9 mouse cellular contexts compared by ENCODE assay signal in the genomic region with DNA sequence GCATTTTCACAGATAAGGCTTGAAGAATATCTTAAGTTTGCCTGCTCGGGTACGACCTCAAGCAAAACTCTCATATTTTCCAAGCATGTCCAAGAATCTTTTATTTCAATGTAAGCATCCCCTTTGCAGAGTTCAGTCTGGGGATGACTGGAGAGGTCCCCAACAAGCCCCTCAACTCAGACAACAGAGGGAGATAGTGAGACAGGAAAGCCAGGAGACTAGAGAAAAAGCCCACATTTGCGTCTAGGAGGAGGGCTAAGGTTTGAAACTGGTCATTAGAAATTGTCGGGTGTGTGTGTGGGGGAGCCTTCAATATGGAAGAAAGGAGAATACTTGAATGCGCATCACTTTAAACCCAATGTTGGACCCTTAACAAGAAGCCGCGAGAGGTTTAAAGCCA. TPM values are rescaled to one million over a fixed set of nuclear protein-coding genes. Genes with fewer than 3 reads are reported as not detected.
A peak's percentile ranks its signal among the peaks of the same experiment; 100 is the strongest.
DNase-seq lines count a peak whose midpoint lies in the region; ATAC-seq and TF ChIP-seq lines count a peak whose summit lies in the region.
"Had no signal": no experiment of that assay in that cellular context is flagged by ENCODE, and none has a peak within 500 bp of the region (broad histone marks: within the 10 kb centered on the region; RNA-seq: fewer than 3 reads in every experiment).

No protein-coding gene starts in this region.

- no peak for DNase-seq in liver
- no peak for DNase-seq in intestine, embryonic 14.5 days (ENCODE audit: low spot score)
- peak; percentile 11 for DNase-seq in retina, postnatal 7 days (ENCODE audit: low read depth, low spot score)
- no peak for DNase-seq in ovary, postnatal 10 days (ENCODE audit: low spot score)
- DNase-seq in natural killer cell, adult 2 months (ENCODE audit: low spot score in 2 of 2), result no peak
- no peak for DNase-seq in heart, adult 2 months

- H3K79me2 ChIP-seq in heart, adult 2 months (replicated peaks; ENCODE audit: control insufficient read depth, insufficient read depth, low read length), result no peaks in the 10 kb centered on the region

- ATAC-seq in liver, embryonic 12.5 days, result no peak
- no peak for ATAC-seq in intestine, embryonic 14.5 days (replicated peaks; ENCODE audit: low FRiP score, low TSS enrichment, low read depth)

- no peaks in the 10 kb centered on the region for H3K36me3 ChIP-seq in liver, embryonic 12.5 days
- no peaks in the 10 kb centered on the region for H3K36me3 ChIP-seq in intestine, embryonic 14.5 days (ENCODE audit: control insufficient read depth, insufficient read depth, low read length)
- no peaks in the 10 kb centered on the region for H3K36me3 ChIP-seq in heart, adult 2 months (ENCODE audit: control insufficient read depth, insufficient read depth, low read length)

- 14% methylated on average over 7 of the region's 7 CpGs for WGBS in liver, embryonic 12.5 days (ENCODE audit: insufficient replicate concordance)
- WGBS in intestine, embryonic 14.5 days, result 18% methylated on average over 7 of the region's 7 CpGs
- 17% methylated on average over 7 of the region's 7 CpGs for WGBS in heart, adult 2 months

- intact Hi-C loops in heart, adult 2 months (cut with DNase I), result no loop called here

- H3K4me3 ChIP-seq in liver, embryonic 12.5 days, result 0 out of 2 replicates have a peak overlapping the region, but pooled peaks have one; percentile 48
- peak overlapping the region; percentile 100 for H3K4me3 ChIP-seq in cortical plate, adult 2 months (ENCODE audit: insufficient read depth, low read length)
- H3K4me3 ChIP-seq in intestine, embryonic 14.5 days (ENCODE audit: low read depth, low read length), result peak overlapping the region; percentile 46
- H3K4me3 ChIP-seq in heart, adult 2 months, result no peak overlapping the region

- TF ChIP-seq EP300 in heart, adult 2 months (IDR thresholded peaks at IDR 0.05; ENCODE audit: insufficient read depth, low read depth, low read length), result no peak

- TF ChIP-seq POLR2A in cortical plate, adult 2 months (IDR thresholded peaks at IDR 0.05; ENCODE audit: extremely low read depth, insufficient read depth, low read length), result no peak
- TF ChIP-seq POLR2A in heart, adult 2 months (IDR thresholded peaks at IDR 0.05; ENCODE audit: insufficient read depth, low read depth, low read length), result no peak

- H3K9me3 ChIP-seq in liver, embryonic 12.5 days (replicated peaks), result no peaks in the 10 kb centered on the region
- H3K9me3 ChIP-seq in intestine, embryonic 14.5 days (ENCODE audit: control insufficient read depth, low read length), result no peaks in the 10 kb centered on the region

- H3K9ac ChIP-seq in liver, embryonic 12.5 days, result no peak overlapping the region
- no peak overlapping the region for H3K9ac ChIP-seq in intestine, embryonic 14.5 days (ENCODE audit: low read length)
- no peak overlapping the region for H3K9ac ChIP-seq in heart, adult 2 months (ENCODE audit: low read depth, low read length)

- H3K27me3 ChIP-seq in liver, embryonic 12.5 days (replicated peaks), result peaks cover 35% of the 10 kb centered on the region
- peaks cover 23% of the 10 kb centered on the region for H3K27me3 ChIP-seq in intestine, embryonic 14.5 days (replicated peaks; ENCODE audit: control insufficient read depth, insufficient read depth, low read length)
- H3K27me3 ChIP-seq in heart, adult 2 months (ENCODE audit: control insufficient read depth, insufficient read depth, low read length), result peaks cover 4% of the 10 kb centered on the region; the same call in 1 of the 2 replicates

- H3K4me1 ChIP-seq in liver, embryonic 12.5 days, result no peaks in the 10 kb centered on the region
- no peaks in the 10 kb centered on the region for H3K4me1 ChIP-seq in cortical plate, adult 2 months (ENCODE audit: control insufficient read depth, insufficient read depth, low read length)
- H3K4me1 ChIP-seq in intestine, embryonic 14.5 days (replicated peaks; ENCODE audit: control insufficient read depth, insufficient read depth, low read length), result no peaks in the 10 kb centered on the region
- H3K4me1 ChIP-seq in heart, adult 2 months (ENCODE audit: control insufficient read depth, insufficient read depth, low read length), result no peaks in the 10 kb centered on the region

- TF ChIP-seq CTCF in cortical plate, adult 2 months (IDR thresholded peaks at IDR 0.05; ENCODE audit: extremely low read depth, insufficient read depth, low read length), result no peak
- no peak for TF ChIP-seq CTCF in heart, adult 2 months (IDR thresholded peaks at IDR 0.05)

- no peak overlapping the region for H3K27ac ChIP-seq in liver, embryonic 12.5 days
- peak overlapping the region; percentile 100 for H3K27ac ChIP-seq in cortical plate, adult 2 months (ENCODE audit: insufficient read depth, low read length)
- no peak overlapping the region for H3K27ac ChIP-seq in intestine, embryonic 14.5 days (ENCODE audit: low read depth)
- no peak overlapping the region for H3K27ac ChIP-seq in heart, adult 2 months

- peak overlapping the region; percentile 63 for H3K4me2 ChIP-seq in liver, embryonic 12.5 days
- peak overlapping the region; percentile 61 for H3K4me2 ChIP-seq in intestine, embryonic 14.5 days (ENCODE audit: low read length)

RNA-seq across cellular contexts. Expression of gene Cnksr2, which starts 1.4 kb away (rescaled TPM):
- polyA plus RNA-seq in liver, embryonic 12.5 days (2016; fragmentation: Nextera tagmentation; extraction: Ambion mirVana), result 0.10 and 0.11 TPM in 2 replicates
- polyA plus RNA-seq in cortical plate, adult 2 months (2012; rRNA removed), result 82.4 and 90.3 TPM in 2 replicates
- polyA plus RNA-seq in intestine, embryonic 14.5 days (2014; fragmentation: Nextera tagmentation; extraction: Ambion mirVana), result 0.89 and 1.1 TPM in 2 replicates
- under 1 TPM in 1 of 2 experiments, not detected in 1; 0.09 TPM for total RNA-seq in heart, adult 2 months (2021)
- polyA plus RNA-seq in heart, adult 2 months (2012; rRNA removed), result 0.04 TPM in 1 of 2 replicates, not detected in the other
- polyA plus RNA-seq: liver, embryonic 16.5 days had no signal

Comparison
In these comparisons a context has a peak if more than half of its experiments do, and no peak if none do; other contexts are left out.
1. RNA of gene Cnksr2, which starts 1.4 kb away (polyA plus RNA-seq): 82.4 to 90.3 TPM in cortical plate, adult 2 months; 0.89 to 1.1 TPM in intestine, embryonic 14.5 days, 0.10 to 0.11 TPM in liver, embryonic 12.5 days and 0.04 TPM in heart, adult 2 months; every median in the first group is over 10 times any median in the second.